Mouse (Mus musculus): ENCODE results near the gene Atg4c. TPM values are rescaled to one million over a fixed set of nuclear protein-coding genes. Genes with fewer than 3 reads are reported as not detected.

Atg4c gene
- polyA plus RNA-seq, 1 experiment from 2014 or later = 12.0 TPM

DNA sequence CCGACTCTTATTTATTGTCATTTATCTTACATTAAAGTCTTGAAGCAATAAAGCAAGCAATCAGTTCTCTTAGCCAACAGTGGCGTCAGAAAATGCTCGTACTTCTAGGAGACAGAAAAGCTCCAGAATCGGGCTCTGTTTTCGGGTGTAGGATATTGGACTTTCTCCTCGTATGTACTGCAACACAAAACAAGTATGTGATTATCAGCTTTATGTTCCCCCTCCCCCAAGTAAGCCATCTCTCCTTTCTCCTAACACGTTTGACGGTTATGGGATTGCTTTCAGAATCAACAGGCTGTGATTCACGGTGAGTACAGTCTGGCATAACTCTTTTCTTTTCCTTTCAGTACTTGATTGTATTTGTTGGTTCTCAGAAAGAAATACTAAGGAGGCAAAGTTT is 30.7 kb upstream of the Atg4c start:
- Histone ChIP-seq H3K27ac (ENCODE audit: low read depth, low read length) (no peak overlapping the region), H3K27me3 (ENCODE audit: control insufficient read depth, insufficient read depth, low read length) (peaks cover 2% of the 10 kb centered on the region; the same call in 1 of the 2 replicates), H3K36me3 (ENCODE audit: control insufficient read depth, insufficient read depth, low read length) (no peaks in the 10 kb centered on the region), H3K4me1 (replicated peaks; ENCODE audit: control insufficient read depth, insufficient read depth, low read length) (peaks cover 11% of the 10 kb centered on the region; the same call in 1 of the 2 replicates), H3K4me3 (ENCODE audit: low read depth, low read length) (no peak overlapping the region), H3K4me2 (ENCODE audit: low read depth, low read length, severe bottlenecking) (no peak overlapping the region), H3K9me3 (ENCODE audit: control insufficient read depth, low read length) (no peaks in the 10 kb centered on the region), H3K9ac (ENCODE audit: low read length) (no peak overlapping the region)
- WGBS = 38% methylated on average over 9 of the region's 9 CpGs
- no peak for DNase-seq (ENCODE audit: low spot score)
- ATAC-seq (replicated peaks; ENCODE audit: low FRiP score) = no peak

DNA sequence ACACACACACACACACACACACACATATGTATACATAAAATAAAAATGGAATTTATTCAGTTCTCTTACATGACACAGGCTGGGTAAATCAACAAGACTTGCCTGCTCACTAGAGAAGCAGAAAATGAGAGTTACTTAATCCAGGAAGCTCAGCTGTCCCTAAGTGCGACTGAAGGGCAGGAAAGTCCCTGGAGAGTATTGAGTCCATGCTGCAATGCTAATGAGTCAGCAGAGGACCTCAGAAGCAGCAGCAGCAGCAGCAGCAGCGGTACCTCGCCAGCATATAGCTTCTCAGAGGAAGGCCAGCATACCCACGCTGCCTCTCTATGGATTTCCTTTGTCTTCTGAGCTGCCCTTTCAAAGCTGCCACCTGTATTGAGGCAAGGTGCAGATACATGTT is 30.2 kb upstream of the Atg4c start:
- ATAC-seq (replicated peaks; ENCODE audit: low FRiP score) (no peak), DNase-seq (ENCODE audit: low spot score) (no peak)
- H3K9me3 ChIP-seq (ENCODE audit: control insufficient read depth, low read length) = no peaks in the 10 kb centered on the region
- H3K27ac ChIP-seq (ENCODE audit: low read depth, low read length) = no peak overlapping the region
- H3K36me3 ChIP-seq (ENCODE audit: control insufficient read depth, insufficient read depth, low read length) = no peaks in the 10 kb centered on the region
- WGBS = 13% methylated on average over 4 of the region's 4 CpGs
- no peak overlapping the region for H3K4me3 ChIP-seq (ENCODE audit: low read depth, low read length)
- no peak overlapping the region for H3K4me2 ChIP-seq (ENCODE audit: low read depth, low read length, severe bottlenecking)
- no peak overlapping the region for H3K9ac ChIP-seq (ENCODE audit: low read length)
- H3K27me3 ChIP-seq (ENCODE audit: control insufficient read depth, insufficient read depth, low read length) = peaks cover 2% of the 10 kb centered on the region; the same call in 1 of the 2 replicates
- H3K4me1 ChIP-seq (replicated peaks; ENCODE audit: control insufficient read depth, insufficient read depth, low read length) = peaks cover 11% of the 10 kb centered on the region; the same call in 1 of the 2 replicates

DNA sequence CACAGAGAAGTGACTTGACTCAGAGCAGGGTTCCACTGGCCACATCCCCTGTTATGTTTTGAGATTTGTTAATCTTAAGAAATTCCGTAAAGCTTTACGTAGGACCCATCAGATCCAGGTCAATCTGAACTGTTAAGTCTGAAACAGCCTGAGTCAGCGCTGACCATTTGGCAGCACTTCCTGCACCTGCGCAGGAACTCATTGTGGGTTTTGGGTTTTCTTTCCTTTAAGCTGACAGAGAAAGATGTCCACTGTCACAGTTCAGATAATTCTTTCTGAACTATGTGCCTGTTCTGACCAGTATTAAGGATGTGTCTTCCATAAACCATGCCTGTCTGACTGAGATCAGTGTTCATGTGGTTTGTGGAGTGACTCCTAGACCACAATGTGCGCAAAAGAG is 24.9 kb upstream of the Atg4c start:
- H3K27me3 ChIP-seq (ENCODE audit: control insufficient read depth, insufficient read depth, low read length) = no peaks in the 10 kb centered on the region
- no peak overlapping the region for H3K4me3 ChIP-seq (ENCODE audit: low read depth, low read length)
- H3K36me3 ChIP-seq (ENCODE audit: control insufficient read depth, insufficient read depth, low read length) = no peaks in the 10 kb centered on the region
- no peak overlapping the region for H3K27ac ChIP-seq (ENCODE audit: low read depth, low read length)
- no peaks in the 10 kb centered on the region for H3K4me1 ChIP-seq (replicated peaks; ENCODE audit: control insufficient read depth, insufficient read depth, low read length)
- no peak for DNase-seq (ENCODE audit: low spot score)
- no peaks in the 10 kb centered on the region for H3K9me3 ChIP-seq (ENCODE audit: control insufficient read depth, low read length)
- 96% methylated on average over 5 of the region's 5 CpGs for WGBS
- ATAC-seq (replicated peaks; ENCODE audit: low FRiP score) = no peak
- H3K9ac ChIP-seq (ENCODE audit: low read length) = no peak overlapping the region
- H3K4me2 ChIP-seq (ENCODE audit: low read depth, low read length, severe bottlenecking) = no peak overlapping the region

GRCm38 (mm10) chr4:99174265-99174664 is 19.5 kb upstream of the Atg4c start:
- Histone ChIP-seq H3K9ac (ENCODE audit: low read length) (no peak overlapping the region), H3K27me3 (ENCODE audit: control insufficient read depth, insufficient read depth, low read length) (no peaks in the 10 kb centered on the region), H3K9me3 (ENCODE audit: control insufficient read depth, low read length) (no peaks in the 10 kb centered on the region), H3K27ac (ENCODE audit: low read depth, low read length) (no peak overlapping the region), H3K4me2 (ENCODE audit: low read depth, low read length, severe bottlenecking) (no peak overlapping the region), H3K36me3 (ENCODE audit: control insufficient read depth, insufficient read depth, low read length) (no peaks in the 10 kb centered on the region), H3K4me1 (replicated peaks; ENCODE audit: control insufficient read depth, insufficient read depth, low read length) (no peaks in the 10 kb centered on the region), H3K4me3 (ENCODE audit: low read depth, low read length) (no peak overlapping the region)
- WGBS = 89% methylated on average over 7 of the region's 7 CpGs
- no peak for ATAC-seq (replicated peaks; ENCODE audit: low FRiP score)
- DNase-seq (ENCODE audit: low spot score) = no peak

DNA sequence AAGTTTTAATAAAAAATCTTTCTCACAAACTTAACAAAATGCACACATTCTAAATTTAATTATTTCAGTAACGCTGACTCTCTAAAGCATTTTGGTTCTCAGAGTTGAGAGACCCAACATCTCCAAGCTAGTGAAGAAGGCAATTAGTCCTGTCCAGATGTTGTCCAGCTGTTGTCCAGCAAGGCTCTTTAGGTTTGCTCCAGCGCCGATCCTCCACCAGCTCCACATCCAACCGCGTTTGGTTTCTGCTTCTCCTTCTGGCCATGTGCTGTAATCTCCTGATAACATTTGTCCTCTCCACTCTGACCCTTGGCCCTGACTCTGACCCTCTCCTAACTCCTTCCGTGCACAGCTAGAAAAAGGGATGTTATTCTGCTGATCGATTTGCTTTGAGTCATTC is 16.9 kb upstream of the Atg4c start:
- ATAC-seq (replicated peaks; ENCODE audit: low FRiP score) (no peak), DNase-seq (ENCODE audit: low spot score) (no peak)
- Histone ChIP-seq H3K27ac (ENCODE audit: low read depth, low read length) (no peak overlapping the region), H3K36me3 (ENCODE audit: control insufficient read depth, insufficient read depth, low read length) (no peaks in the 10 kb centered on the region), H3K4me3 (ENCODE audit: low read depth, low read length) (no peak overlapping the region), H3K9me3 (ENCODE audit: control insufficient read depth, low read length) (no peaks in the 10 kb centered on the region), H3K4me1 (replicated peaks; ENCODE audit: control insufficient read depth, insufficient read depth, low read length) (no peaks in the 10 kb centered on the region), H3K9ac (ENCODE audit: low read length) (no peak overlapping the region), H3K27me3 (ENCODE audit: control insufficient read depth, insufficient read depth, low read length) (no peaks in the 10 kb centered on the region), H3K4me2 (ENCODE audit: low read depth, low read length, severe bottlenecking) (no peak overlapping the region)
- 87% methylated on average over 7 of the region's 7 CpGs for WGBS

DNA sequence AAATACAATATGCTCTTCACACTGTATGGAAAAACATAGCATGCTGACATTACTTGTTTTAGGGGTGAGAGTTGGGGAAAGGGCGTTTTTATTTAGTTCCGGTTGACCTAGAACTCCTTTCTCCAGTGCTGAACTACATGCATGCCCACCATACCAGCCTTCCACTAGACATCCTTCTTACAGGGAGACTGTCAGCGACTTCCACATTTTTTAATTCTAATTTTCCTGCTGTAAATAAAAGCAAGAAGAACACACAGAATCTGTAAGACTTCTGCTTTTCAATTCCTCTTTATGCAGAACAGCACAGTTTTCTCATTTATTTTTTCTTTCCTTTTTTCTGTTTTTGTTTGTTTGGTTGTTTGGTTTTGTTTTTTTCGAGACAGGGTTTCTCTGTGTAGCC is 16.5 kb upstream of the Atg4c start:
- 86% methylated on average over 4 of the region's 4 CpGs for WGBS
- no peak overlapping the region for H3K4me2 ChIP-seq (ENCODE audit: low read depth, low read length, severe bottlenecking)
- H3K4me3 ChIP-seq (ENCODE audit: low read depth, low read length) = no peak overlapping the region

GRCm38 (mm10) chr4:99178851-99179250 is 14.9 kb upstream of the Atg4c start:
- no peak overlapping the region for H3K4me2 ChIP-seq (ENCODE audit: low read depth, low read length, severe bottlenecking)
- H3K36me3 ChIP-seq (ENCODE audit: control insufficient read depth, insufficient read depth, low read length) = no peaks in the 10 kb centered on the region
- DNase-seq (ENCODE audit: low spot score) (no peak), ATAC-seq (replicated peaks; ENCODE audit: low FRiP score) (no peak)
- H3K4me3 ChIP-seq (ENCODE audit: low read depth, low read length) = no peak overlapping the region
- WGBS = 77% methylated on average over 5 of the region's 5 CpGs
- H3K27me3 ChIP-seq (ENCODE audit: control insufficient read depth, insufficient read depth, low read length) = no peaks in the 10 kb centered on the region
- no peaks in the 10 kb centered on the region for H3K4me1 ChIP-seq (replicated peaks; ENCODE audit: control insufficient read depth, insufficient read depth, low read length)
- no peak overlapping the region for H3K9ac ChIP-seq (ENCODE audit: low read length)
- no peak overlapping the region for H3K27ac ChIP-seq (ENCODE audit: low read depth, low read length)
- H3K9me3 ChIP-seq (ENCODE audit: control insufficient read depth, low read length) = no peaks in the 10 kb centered on the region

More for the DNA sequence above, 16.5 kb upstream of the Atg4c start:
- DNase-seq (ENCODE audit: low spot score) (no peak), ATAC-seq (replicated peaks; ENCODE audit: low FRiP score) (no peak)
- Histone ChIP-seq H3K36me3 (ENCODE audit: control insufficient read depth, insufficient read depth, low read length) (no peaks in the 10 kb centered on the region), H3K9me3 (ENCODE audit: control insufficient read depth, low read length) (no peaks in the 10 kb centered on the region), H3K4me1 (replicated peaks; ENCODE audit: control insufficient read depth, insufficient read depth, low read length) (no peaks in the 10 kb centered on the region), H3K9ac (ENCODE audit: low read length) (no peak overlapping the region), H3K27ac (ENCODE audit: low read depth, low read length) (no peak overlapping the region), H3K27me3 (ENCODE audit: control insufficient read depth, insufficient read depth, low read length) (no peaks in the 10 kb centered on the region)

- H3K27ac ChIP-seq (ENCODE audit: low read depth, low read length) = no peak overlapping the region
- WGBS = 59% methylated on average over 21 of the region's 21 CpGs
- no peak overlapping the region for H3K9ac ChIP-seq (ENCODE audit: low read length)
- no peak for DNase-seq (ENCODE audit: low spot score)
- H3K4me3 ChIP-seq (ENCODE audit: low read depth, low read length) = no peak overlapping the region
- no peaks in the 10 kb centered on the region for H3K36me3 ChIP-seq (ENCODE audit: control insufficient read depth, insufficient read depth, low read length)
- H3K9me3 ChIP-seq (ENCODE audit: control insufficient read depth, low read length) = no peaks in the 10 kb centered on the region
- H3K27me3 ChIP-seq (ENCODE audit: control insufficient read depth, insufficient read depth, low read length) = no peaks in the 10 kb centered on the region
- H3K4me1 ChIP-seq (replicated peaks; ENCODE audit: control insufficient read depth, insufficient read depth, low read length) = no peaks in the 10 kb centered on the region
- H3K4me2 ChIP-seq (ENCODE audit: low read depth, low read length, severe bottlenecking) = no peak overlapping the region
- ATAC-seq (replicated peaks; ENCODE audit: low FRiP score) = no peak
Measured at GRCm38 (mm10) chr4:99179446-99180120, 14.2 kb upstream of the Atg4c start.

DNA sequence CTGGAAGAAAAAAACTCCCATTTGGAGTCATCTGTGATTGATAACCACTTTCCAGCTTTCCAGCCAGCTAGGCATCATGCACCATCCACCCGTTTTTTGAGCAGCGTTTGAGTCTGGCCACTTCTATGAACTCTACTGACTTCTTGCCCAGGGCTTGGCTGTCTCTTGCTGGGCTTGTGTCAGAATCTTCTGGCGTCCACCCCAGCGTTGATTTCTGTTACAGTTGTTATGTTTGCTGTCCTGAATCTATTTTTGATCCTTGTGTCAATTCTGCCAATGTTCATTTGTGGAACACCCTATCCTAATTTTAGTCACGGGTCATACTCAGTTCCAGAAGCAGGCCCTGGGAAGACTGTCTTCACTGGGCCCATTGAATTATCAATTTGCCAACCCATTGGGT is 12.8 kb upstream of the Atg4c start:
- Histone ChIP-seq H3K4me1 (replicated peaks; ENCODE audit: control insufficient read depth, insufficient read depth, low read length) (no peaks in the 10 kb centered on the region), H3K9me3 (ENCODE audit: control insufficient read depth, low read length) (no peaks in the 10 kb centered on the region), H3K9ac (ENCODE audit: low read length) (no peak overlapping the region), H3K4me3 (ENCODE audit: low read depth, low read length) (no peak overlapping the region), H3K4me2 (ENCODE audit: low read depth, low read length, severe bottlenecking) (no peak overlapping the region), H3K36me3 (ENCODE audit: control insufficient read depth, insufficient read depth, low read length) (no peaks in the 10 kb centered on the region), H3K27ac (ENCODE audit: low read depth, low read length) (no peak overlapping the region), H3K27me3 (ENCODE audit: control insufficient read depth, insufficient read depth, low read length) (no peaks in the 10 kb centered on the region)
- 83% methylated on average over 5 of the region's 5 CpGs for whole genome bisulfite sequencing
- DNase-seq (ENCODE audit: low spot score) (no peak), ATAC-seq (replicated peaks; ENCODE audit: low FRiP score) (no peak)

All from forebrain, embryonic 11.5 days (tissue).